Mouse (Mus musculus): Measurements from ENCODE around the gene Itga4.

The Itga4 gene

DNA sequence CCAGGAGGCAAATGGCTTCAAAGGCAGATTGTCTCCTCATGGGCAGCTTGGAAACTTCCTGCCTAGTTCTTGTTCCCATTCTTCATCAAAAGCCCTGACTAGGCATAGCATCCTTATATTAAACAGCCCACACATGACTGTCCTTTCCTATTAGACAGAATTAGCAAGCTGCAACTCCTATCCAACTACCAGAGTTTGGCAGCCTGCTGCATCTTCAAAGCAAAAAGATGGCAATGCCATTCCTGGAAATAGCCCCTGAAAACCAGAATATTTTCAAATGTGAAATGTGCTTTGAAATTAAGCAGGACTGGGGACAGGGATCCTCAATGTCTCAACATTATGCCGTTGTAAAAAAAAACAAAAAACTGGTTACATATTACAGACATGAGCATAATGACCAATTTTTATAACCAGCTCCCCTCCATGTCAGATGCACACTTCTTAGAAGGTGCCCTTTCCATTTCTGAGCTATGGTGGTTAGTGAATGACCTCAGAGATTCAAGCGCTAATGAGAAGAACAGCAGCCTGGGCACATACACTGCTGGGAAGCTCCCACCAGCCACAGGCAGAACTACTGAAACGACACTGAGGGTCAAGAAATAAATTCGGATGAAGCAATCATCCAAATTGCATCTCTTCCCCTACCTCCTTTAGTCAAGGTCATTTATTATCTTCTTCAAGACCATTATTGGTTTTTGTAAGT is 97.0 kb downstream of the Itga4 start:
- no peak for DNase-seq (ENCODE audit: low spot score)

DNA sequence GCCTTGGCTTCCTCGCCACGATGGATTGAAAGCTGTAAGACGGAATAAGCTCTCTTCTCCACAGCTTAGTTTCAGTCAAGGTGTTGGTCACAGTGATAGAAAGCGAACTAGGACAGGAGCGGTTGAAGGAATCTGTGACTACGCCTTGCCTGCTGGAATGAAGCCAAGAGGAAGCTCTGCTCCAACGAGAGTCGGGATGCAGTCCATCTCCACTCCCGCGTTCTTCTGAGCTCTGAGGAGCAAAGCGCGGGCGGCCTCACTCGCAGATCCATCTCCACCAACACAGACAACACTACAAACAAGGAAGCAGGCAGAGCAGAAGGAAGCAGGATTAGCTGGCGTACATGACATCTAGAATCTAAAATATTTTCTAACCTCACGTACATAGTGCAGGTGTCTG is 99.5 kb downstream of the Itga4 start:
- no peak for DNase-seq (ENCODE audit: low spot score)

DNA sequence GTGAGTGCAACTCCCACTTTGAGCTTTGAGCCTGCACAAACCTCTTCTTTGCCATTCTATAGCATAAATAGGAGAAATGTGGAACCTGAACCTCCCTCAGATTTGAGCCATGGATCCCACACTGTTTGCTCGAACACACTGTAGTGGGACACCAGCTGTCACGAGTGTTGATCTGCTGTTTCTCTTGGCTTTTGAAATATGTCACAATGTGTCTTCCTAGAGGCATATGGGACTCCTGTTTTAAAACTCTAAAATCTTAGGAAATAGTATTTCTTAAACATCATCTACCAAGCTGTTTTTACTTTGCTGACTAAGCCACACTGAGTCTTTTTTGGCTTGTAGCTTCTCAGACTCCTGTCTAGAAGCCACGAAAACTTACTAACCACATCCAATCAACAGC is 102.6 kb downstream of the Itga4 start:
- DNase-seq (ENCODE audit: low spot score), result no peak

DNA sequence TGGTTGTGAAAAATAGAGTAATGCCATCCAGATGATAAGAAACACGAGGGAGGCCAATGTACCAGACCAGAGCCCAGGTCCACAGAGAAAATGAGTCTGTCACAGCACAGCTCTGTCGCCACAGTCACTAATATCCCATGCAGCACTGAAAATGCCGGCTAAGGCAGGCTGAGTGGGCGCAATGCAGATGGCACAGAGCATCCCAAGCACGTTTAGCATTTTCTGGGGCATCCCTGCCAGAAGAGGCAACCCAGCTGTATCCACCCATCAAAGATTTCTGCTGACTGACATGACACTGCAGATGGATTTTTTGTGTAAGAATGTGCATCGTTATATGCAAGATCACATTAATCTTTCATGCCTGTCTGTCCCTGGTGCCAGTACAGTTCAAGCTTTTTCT is 106.8 kb downstream of the Itga4 start:
- DNase-seq (ENCODE audit: low spot score), result peak; percentile 32

DNA sequence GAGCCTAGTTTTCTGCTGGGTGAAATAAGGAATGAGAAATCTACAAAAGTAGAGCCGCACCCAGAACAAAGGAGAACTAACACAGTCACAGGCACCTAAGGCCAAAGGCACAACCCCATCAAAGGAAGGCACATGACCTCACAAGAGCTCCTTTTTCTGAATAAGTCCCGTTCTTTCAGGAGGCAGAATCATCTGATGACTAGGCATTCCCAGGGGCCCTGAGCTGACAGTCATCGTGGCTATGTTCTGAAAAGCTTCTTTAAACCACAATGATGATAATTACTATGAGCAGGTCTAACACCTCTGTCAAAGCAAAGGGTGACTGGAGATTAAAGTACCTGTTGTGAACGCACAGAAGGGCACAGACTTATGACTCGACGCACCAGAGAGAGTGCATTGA is 108.7 kb downstream of the Itga4 start:
- peak; percentile 22 for DNase-seq (ENCODE audit: low spot score)

DNA sequence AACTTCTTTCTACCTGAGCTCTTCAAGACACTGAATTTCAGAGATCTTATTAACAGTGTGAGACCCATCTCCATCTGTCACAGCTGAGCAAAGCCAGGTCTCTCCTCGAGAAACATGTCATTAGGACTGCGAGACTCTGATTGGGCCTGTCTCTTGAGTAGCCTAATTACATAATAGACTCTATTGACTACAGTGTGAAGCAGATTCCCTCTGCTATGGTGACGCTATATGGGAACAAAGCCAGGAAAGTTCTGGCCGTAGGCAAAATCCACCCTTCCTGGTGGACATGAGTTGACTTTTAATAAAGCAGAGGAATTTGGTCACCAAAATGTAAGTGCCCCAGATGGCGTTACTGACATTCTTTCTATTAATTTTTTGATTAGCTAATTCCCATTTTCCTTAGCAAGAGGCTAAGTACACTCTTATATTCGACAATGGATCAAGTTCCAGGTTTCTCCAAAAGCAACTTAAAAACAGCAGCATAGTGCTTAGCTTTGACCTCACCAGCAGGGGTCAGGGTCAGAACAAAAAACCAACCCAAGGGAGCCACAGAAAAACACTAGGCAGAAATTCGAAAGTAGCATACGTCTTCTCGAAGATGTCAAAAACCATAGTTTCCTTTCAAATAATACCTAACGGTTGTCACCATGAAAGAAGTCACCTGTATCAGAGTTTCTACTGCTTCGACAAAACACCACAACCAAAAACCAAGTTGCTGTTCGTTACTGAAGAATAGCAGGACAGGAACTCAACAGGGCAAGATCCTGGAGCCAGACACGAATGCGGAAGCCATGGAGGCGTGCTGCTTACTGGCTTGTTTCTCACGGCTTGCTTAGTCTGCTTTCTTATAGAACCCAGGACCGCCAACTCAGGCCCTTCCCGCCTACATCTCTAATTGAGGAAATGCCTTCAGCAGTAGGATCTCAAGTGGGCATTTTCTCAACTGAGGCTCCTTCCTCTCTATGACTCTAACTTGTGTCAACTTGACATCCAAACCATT is 112.5 kb downstream of the Itga4 start:
- DNase-seq (ENCODE audit: low spot score), result peak; percentile 39

DNA sequence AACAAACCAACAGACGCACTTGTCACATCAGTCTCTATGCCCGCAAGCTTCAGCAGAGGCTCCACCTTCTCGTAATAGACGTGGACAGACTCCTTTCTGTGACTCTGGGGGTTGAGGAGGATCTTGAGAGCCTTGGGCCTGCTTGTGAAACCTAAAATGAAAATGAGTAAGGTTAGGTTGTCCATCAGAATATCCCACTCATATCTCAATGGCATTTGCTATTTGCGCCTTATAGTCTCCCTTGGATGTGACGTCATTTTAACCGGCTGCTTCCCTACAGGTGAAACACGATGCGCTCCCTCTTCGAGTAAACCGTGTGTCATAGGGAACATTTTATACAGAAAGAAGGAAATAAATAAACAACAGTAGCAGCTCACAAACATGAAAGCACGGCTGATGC is 113.4 kb downstream of the Itga4 start:
- no peak for DNase-seq (ENCODE audit: low spot score)

DNA sequence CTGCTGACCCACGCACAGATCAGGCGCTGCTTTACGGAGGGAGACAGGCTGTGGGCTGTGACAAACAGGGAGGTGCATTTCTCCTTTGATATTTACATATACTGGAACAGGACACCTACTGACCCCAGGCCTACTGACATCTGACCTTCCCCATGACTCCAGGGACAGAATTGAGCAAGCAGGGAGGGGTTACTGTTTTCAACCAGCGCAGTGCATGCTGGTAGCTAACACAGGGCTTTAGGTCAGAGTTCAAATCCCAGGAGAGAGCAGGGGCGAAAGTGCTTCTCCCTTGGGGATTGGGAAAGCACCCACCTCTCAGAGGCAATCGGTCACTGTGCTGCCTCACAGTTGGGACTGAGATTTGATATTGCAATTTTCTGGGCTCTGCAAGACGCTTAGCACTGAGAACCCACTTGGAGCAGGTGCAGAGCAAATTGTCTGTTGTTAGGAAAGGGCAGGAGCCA is 113.9 kb downstream of the Itga4 start:
- DNase-seq (ENCODE audit: low spot score), result peak; percentile 14

DNA sequence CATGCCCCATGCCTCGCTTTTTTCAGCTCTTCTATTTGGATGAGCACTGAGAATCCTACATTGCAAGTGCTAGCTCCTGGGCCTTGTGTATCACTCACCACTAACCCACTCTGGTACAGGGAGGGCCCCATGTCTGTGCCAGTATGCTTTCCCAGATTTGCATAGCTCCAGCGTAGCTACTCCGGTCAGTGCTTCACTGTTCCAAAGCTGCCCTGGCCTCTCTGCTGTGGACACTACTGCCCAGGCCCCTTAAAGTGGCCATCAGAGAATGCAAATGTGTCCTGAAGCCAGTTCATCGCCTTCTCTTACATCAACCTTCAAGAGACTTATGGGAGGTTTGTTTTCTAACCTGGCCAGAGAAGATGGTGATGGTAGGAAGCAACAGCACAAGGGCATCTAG is 114.7 kb downstream of the Itga4 start:
- no peak for DNase-seq (ENCODE audit: low spot score)

DNA sequence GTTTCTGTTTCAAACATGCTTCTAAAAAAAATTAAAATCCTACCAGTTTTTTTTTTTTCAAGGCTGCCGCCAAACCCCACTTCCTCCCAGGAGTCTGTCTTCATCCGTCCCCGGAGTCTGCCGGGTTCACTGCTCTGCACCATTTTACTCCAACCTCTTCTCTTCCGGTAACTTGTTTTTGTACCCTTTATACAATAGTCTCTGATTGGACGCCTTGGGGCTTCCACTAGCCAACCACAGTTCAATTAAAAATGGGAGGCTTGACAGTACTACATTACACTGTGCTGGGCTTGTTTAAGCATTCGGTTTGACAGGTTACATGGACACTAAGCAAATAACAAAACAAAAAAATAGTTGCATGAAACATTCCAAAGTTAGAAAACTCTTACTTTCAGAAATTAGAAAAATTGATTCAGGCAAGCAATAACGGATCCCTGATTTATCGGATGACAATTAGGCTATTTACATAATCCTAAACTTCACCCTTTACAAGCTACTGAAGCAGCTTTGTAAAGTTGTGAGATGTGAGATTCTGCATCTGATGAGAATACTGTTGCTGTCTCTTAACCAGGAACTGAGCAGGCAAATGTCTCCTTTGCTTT is 115.6 kb downstream of the Itga4 start:
- no peak for DNase-seq (ENCODE audit: low spot score)

DNA sequence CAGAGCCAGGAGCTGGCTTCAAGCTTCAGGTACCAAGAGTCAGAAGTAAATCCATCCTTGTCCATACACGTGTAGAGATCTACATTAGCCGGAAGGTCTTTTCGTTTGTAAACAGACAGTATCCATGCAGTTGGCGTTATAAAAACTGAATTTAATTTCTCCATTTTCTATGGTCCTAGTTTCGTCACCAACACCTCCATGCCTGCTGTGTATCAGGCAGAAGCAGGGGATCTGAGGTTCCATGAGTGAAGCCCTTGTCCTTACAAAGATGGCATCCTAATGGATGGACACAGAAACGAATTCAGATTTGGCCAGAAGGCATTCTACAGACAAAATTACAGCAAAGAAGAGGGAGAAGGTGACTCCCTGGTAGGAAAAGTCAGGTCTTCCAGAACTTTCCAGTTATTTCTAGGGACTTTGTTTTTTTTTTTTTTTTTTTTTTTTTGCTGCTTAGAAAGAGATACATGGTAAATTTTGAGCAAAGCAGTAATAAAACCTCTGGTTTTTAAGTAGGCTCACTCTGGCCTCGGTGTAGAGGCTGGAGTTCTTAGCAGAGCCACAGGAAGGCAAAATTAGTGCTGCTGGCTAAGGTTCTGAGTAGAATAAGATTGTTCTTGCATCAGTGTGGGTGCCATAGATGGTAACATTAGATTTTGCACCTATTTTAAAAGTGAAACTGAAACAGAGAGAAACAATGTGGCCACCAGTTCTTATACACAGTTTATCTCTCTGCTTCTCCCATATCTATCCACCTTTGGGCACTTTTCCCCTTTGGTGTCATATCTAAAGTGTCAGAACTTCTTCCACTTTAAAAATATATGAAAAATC is 116.3 kb downstream of the Itga4 start:
- DNase-seq (ENCODE audit: low spot score), result no peak

DNA sequence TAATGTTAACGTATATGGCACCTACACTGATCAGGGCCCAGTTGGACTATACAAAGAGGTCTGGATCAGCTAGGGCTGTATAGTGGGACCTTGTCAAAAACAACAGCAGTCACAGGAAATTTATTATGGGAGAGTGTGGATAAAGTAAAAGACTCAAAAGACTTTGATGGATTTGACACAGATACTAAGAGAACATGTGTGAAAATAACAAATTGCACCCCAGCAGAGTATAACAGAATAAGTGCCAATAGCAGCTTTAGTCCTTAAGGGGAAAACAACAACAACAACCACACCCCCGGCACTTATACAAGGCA is 116.9 kb downstream of the Itga4 start:
- no peak for DNase-seq (ENCODE audit: low spot score)

DNA sequence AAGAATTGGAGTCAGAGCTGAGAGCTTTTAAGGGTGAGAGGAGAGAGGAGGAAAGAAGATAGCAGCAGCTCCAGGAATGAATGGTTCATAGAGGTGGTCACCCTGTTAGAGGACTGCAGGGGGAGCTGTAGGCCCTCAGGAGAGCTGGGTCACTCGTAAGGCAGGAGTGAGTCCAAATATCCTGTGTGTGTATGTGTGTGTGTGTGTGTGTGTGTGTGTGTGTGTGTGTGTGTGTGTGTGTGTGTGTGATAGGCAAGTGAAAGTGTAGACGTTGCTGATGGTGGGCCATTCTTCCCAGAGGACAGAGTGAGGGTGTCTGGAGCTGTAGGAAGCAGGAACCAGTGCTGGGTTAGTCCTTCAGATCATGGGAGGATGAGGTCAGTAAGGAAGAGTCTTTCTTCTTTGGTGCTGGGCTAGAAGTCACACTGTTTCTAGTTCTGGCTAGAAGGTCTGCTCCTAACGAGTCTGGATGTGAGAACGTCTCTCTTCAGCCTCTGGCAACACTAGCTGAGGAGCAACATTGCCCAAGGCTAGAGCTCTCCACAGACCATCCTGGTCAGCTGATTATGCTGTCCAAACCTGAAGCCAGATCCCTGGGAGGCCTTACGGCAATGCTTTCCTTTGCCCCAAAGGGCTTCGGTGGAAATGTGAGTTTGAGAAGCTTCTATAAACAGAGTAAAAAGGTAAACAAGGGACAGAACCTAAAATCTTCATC is 117.4 kb downstream of the Itga4 start:
- peak; percentile 72 for DNase-seq (ENCODE audit: low spot score)

DNA sequence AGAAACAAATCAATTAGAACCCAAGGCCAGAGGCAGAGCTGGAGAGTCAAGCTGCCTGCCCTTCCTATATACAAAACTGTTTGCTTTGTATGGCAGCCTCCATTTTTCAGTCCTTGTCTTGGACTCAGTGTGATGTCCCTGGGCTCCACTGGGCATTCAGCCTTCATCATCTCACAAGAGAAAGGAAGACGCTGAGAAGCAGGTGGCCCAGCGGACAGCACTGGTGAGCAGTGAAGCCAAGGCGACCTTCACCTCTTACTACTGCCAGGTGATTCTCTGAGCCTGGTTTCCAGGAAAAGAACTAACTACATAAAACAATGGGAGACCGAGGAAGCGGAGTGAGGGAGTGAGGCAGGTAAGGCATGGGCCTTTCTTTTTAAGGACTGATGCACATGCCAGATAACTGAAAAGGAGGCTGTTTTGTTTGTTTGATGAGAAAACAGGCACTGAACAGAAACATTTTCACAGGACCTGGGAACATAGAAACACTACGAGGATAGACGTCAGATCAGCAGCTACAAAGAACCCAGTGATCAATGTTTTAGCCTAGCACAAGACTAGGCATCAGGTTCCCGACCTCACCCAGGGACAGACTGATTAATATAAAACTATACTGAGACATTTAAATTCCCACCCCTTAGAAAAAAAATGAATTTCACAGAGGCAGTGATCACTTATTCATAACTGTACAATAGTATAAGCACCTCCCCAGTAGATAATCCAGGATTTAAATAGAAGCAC is 123.3 kb downstream of the Itga4 start:
- DNase-seq (ENCODE audit: low spot score), result peak; percentile 28

DNA sequence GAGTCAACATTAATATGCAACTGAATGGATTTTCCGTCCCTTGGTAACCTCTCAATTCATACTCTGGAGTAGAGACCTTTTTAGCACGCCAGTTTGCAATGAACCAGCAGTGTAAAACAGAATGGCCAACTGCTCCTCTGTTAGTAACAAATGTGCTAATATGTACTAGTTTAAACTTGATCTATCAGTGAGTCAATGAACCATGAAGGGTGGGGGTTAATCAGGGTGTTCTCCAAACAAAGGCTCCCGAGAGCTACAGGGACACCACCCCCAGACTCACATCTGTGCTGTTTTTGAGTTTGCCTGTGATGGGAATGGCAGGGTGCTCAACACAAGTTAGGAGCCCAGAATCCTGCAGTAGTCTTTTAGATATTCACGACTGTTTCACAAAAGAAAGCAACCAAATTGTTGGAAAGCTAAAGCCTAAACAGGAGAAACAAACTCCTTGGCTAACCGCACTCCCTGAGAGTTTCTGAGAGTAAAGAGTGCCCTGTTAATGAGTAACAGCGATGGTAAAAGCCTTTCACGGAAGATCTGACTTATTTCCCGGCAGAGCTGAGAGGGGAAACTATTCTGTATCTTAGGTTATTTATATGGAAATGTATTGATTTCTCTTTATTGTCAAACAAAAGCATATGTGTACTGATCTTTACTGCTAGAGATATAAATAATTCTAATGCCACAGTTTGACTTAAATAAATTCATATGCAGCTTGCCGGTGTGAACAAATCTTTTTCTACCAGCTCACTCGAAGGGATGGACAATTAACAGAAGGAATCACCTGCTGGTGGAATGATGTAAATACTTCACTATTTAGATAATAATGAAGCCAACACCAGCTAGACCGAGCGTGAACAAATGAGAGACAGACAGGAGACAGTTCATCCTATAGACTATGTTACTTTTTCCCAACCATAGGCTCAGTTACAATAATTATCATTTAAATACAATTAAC is 124.1 kb downstream of the Itga4 start:
- peak; percentile 78 for DNase-seq (ENCODE audit: low spot score)
